Mouse (Mus musculus): ENCODE data around the gene Sult6b2.

- TF ChIP-seq CTCF (IDR thresholded peaks at IDR 0.05; ENCODE audit: insufficient read depth, low read depth, low read length) (peak; percentile 26; the same call in 1 of the 2 replicates), POLR2A (IDR thresholded peaks at IDR 0.05; ENCODE audit: insufficient read depth, low read depth, low read length) (no peak)
These were observed 10.2 kb upstream of the Sult6b2 start for GRCm38 (mm10) chr6:142814495-142814921.
